Mouse (Mus musculus): ENCODE measurements around the gene Rnf2.

Rnf2 gene

GRCm38 (mm10) chr1:151500531-151501361, at the start of gene Rnf2:
TSS of gene Rnf2 (minus strand) at chr1:151500955.
- peak; percentile 62 for DNase-seq (ENCODE audit: extremely low read depth, low read depth)

- no peak for DNase-seq (ENCODE audit: extremely low read depth, low read depth)
Measured at GRCm38 (mm10) chr1:151549794-151550193, 49.0 kb upstream of the Rnf2 start.

DNA sequence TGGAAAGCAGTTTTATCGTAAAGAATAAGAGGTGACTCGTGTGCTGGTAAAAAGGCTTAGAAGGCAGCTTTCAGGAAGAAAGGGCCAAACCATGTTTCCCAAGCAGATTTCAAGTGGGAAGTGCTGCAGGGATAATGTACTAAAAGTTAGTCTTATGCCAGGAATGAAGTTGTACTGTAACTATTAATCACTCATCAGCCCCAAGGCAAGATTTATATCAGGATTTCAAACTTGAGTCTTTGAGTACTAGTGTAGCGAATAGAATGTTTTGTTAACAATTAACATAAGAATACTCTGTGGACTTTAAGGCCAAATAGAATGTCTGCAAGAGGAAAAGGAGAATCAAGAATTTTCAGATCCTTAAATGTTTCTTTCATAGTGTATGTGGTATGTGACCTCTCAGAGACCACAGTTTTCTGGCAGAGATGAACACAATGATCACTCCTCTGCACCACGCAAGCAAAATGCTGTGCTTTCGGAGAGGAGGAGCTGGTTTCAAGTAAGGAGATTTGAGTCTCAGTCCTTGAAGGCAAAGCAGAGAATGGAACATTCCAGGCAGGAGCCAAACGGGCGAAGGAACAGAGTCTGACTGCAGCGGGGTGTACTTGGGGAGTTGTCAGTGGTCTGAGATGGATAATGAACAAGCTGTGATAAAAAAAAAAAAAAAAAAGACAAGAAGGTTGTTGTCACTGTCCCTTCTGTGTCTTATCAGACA, 48.3 kb upstream of the Rnf2 start:
- no peak for DNase-seq (ENCODE audit: extremely low read depth, low read depth)

DNA sequence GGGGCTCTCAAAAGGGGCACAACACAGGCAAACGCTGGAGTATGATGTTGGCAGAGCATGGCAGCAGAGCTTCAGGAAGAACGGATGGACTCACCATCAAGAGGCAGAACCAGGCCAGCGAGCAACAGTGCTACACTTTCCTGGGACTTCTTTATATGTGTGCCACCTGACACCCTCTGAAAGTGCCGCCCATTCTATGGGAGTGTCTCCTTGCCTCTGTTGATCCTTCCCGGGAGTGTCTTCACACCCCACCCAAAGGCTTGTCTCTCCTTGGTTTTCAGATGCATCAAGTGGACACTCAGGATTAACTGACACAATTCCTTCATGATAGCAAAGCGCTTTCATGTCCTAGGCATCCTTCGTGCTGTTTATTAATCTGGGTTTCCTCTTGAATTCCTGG, 44.8 kb upstream of the Rnf2 start:
- no peak for DNase-seq (ENCODE audit: extremely low read depth, low read depth)

DNA sequence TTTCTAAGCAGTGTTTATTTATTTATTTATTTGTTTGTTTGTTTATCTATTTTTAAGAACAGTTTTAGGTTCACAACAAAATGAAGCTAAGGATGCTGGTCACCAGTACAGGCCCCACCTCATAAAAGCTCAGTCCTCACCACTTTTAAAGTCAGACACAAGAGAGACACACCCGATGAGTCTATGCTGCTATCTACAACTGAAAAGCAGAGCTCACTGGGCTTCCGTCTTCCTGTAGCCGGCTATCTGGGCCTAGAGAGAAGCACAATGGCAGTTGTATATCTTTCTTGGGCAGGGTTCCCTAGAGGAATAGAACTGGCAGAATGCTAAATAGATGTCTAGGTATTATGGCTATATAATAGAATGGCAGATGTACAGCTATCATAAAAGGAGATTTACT, 43.8 kb upstream of the Rnf2 start:
- DNase-seq (ENCODE audit: extremely low read depth, low read depth): no peak

- no peak for DNase-seq (ENCODE audit: extremely low read depth, low read depth)
Measured at GRCm38 (mm10) chr1:151543796-151544477, 43.2 kb upstream of the Rnf2 start.

DNA sequence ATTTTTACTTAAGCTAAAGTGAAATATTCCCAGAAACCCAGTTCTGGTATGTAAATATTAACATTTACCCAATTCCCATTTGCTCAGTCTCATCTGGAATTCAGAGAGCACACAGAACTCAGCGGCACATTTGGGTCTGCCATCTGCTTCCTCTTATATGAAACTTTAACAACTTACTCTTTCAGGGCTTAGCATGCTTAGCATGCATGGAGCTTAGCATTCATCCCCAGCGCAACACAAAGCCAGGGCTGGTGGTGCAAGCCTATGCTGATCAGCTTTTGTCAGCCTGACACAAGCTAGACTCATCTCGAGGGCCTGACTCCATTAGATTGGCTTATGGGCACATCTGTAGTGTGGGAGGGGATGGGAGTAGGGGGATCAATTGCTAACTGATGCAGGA, 25.9 kb upstream of the Rnf2 start:
- no peak for DNase-seq (ENCODE audit: extremely low read depth, low read depth)

DNA sequence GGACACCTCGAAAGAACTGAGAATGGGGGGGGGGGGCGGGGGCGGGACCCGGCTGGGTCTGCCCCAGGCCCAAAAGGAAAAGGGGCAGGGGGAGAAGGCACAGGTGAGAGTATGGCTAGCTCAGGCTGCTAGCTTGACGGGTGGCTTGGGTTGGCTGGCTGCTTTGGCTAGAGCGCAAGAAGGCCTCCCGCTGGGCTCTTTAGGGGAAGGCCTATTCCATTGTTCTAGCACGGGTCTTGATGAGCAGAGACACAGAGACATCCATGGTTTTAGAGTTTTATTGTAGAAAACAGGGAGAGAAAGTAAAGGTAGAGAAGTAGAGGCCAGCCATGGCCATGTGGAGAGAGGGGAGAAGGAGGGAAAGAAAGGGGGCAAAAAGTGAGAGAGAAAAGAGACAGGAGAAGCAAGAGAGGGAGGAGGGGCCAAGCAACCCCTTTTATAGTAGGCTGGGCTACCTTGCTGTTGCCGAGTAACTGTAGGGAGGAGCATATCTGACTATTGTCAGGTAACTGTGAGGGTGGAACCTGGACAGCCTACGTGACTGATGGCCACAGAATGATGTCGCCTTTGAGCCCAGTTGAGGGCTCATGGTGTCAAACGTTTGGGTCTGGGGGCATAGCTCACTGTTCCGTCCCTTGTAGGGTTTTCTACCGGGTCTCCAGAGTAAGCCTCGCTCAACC, 17.0 kb upstream of the Rnf2 start:
- no peak for DNase-seq (ENCODE audit: extremely low read depth, low read depth)

GRCm38 (mm10) chr1:151516871-151517270, 16.1 kb upstream of the Rnf2 start:
- no peak for DNase-seq (ENCODE audit: extremely low read depth, low read depth)

DNA sequence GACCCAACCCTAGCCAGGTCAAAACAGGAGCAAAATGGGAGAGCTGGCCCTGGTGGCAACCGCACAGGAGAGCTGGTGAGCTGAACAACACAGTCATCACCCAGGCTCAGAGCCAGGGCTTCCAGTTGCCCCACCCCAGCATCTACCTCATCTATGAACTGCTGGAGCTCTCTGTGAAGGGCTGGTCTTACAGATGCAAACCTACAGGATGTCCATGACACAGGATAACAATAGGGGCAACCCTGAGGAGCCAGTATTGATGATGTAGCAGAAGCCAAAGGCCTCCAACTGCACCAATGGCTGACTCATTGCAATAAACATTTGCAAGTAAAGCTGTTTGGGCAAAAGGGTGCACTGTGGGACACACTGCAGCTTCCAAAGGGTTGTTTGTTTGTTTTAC, 15.0 kb upstream of the Rnf2 start:
- no peak for DNase-seq (ENCODE audit: extremely low read depth, low read depth)

DNA sequence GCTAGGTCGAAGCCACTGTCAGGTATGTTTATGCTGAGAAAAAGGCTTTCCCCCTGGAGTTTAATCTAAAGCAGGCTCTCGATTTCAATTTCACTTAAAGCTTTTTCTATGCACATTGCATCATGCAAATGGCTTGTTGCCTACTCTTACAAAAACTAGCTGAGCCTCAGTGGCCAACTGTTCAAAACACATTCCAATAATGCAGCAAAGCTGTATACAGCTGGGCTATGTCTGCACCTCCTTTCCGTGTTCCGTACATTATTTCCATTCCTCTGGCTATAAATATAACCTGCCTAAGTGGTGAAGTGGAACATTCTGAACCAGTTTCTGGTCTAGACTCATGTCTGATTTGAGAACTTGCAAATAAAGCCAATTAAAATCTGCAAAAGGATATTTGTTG, 13.4 kb upstream of the Rnf2 start:
- no peak for DNase-seq (ENCODE audit: extremely low read depth, low read depth)

DNA sequence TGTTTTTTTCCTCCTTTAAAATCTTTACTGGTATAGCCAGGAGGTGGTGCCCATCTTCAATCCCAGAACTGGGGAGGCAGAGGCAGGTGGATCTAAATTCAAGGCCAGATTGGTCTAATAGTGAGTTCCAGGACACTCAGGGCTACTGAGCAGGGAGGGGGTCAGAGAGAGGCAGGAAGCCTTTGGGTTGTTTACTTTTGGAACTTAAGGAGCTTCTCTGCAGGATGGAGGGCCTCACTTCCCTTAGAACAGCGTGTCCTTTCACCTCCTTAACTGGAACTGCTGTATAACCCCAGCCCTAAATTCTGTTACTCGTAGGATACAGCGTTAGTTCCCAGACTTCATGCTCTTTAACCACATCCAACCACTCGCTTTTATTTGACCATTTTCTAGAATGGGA, 10.1 kb upstream of the Rnf2 start:
- DNase-seq (ENCODE audit: extremely low read depth, low read depth): no peak

DNA sequence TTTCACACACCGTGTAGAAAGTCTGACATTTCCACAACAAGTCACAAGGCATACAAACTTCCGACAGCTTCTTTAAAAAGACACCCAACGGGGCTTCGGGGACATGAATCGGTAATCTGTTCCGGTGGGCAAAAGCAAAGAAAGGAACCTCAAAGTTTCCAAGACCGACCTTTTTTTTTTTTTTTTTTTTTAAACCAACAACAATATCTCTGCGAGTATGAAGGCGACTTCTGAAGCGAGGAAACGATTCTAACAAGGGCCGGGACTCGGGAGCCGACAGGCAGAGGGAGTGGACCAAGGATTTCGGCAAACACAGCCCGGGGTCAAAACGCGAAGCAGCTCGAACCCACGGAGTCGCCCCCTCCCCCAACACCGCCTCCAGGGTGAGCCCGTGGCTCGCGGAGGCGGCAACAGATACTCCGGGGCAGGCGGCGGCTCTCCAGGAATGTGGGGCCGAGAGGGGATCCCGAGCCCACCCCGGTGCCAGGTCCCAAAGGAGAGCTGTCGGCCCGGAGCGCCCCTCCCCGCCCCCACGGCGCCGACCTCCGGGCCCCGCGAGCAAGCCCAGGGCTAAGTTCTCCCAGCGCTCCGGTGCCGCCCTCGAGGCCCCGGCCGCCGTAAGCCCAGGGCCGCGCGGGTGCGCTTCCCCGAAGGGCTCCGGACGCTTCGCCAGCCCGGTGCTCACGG, 797 bp downstream of the Rnf2 start:
- no peak for DNase-seq (ENCODE audit: extremely low read depth, low read depth)

- no peak for DNase-seq (ENCODE audit: extremely low read depth, low read depth)
Measured at GRCm38 (mm10) chr1:151498381-151498780, 2.4 kb downstream of the Rnf2 start.

DNA sequence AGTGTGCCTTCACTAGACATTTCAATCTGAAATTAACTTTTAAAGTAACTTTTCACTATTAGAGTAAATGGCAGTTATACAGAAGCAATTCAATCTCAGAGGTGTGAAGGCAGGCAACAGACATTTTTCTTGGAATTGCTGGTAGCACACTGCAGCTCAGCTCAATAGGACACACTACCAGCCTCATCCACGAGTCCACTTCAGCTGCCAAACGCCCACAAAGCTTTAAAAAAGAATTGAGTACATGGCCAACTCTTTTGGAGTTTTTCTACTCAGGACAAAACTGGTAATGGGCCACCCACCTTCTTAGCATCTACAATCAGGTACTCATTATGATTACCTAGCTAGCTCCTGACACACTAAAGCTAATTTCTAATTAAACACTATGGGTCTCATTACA, 2.8 kb downstream of the Rnf2 start:
- no peak for DNase-seq (ENCODE audit: extremely low read depth, low read depth)

GRCm38 (mm10) chr1:151497028-151497427, 3.7 kb downstream of the Rnf2 start:
- DNase-seq (ENCODE audit: extremely low read depth, low read depth): no peak

- peak; percentile 43 for DNase-seq (ENCODE audit: extremely low read depth, low read depth)
Measured at GRCm38 (mm10) chr1:151495635-151496285, 5.0 kb downstream of the Rnf2 start.

DNA sequence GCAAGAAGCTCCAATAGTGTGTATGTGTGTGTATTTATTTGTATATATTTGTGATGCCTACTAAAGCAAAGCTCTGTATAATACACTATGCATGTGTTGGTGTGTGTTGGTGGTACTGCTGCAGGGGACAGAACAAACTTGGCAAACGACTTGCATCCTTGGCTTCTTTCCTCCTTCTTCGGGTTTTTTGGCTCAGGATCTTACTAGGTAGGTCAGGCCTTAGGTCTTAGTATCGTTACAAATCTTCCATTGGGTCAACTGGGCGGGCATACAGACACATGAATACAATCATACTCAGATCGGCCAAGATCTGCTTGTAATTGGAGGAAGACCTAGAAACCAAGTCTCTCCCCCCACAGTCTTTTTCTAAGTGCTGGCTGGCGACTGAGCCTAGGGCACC, 6.0 kb downstream of the Rnf2 start:
- DNase-seq (ENCODE audit: extremely low read depth, low read depth): no peak

DNA sequence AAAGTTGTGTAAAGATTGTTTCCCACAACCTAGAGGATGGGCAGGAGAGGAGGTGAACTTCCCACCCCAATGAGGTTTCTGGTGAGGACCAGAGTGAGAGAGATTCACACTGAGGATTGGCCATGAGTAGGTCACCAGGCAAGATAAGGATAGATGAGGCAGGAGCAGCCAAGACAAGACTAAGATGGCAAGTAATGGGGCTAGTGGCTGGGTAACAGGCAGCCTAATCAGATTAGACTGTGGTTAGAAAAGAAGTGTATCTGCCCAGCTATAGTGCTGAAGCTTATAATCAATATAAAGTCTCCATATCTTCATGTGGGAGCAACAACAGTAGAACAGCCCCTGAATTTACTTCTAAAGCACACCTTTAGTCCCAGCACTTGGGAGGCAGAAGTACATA, 6.9 kb downstream of the Rnf2 start:
- no peak for DNase-seq (ENCODE audit: extremely low read depth, low read depth)

- DNase-seq (ENCODE audit: extremely low read depth, low read depth): no peak
Measured at GRCm38 (mm10) chr1:151492419-151492818, 8.3 kb downstream of the Rnf2 start.

DNA sequence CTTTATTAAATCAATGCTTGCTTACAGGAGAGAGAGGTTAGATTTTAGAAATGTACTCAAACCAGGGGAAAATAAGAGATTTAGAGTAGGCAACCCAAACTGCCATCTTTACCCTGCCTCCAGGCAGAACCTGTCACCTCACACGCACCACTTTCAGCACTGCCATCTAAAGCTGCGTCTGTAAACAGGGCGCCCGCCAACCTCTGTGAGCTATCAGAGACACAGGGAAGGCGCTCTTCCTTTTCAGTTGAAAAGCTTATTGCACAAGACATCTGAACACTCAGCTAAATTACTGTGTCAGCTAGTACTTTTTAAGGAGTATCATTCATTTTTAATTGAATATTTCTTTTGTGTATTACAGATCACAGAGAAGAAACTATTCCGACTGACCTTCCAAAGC, 10.9 kb downstream of the Rnf2 start:
- no peak for DNase-seq (ENCODE audit: extremely low read depth, low read depth)
